Mouse (Mus musculus) stomach, postnatal 0 days (tissue): Measurements from ENCODE around the gene Pkp2.

Experiments used
- CTCF ChIP-seq: IDR thresholded peaks from 2 replicates; pipeline ENCODE4 v1.5.1; 2016; ENCODE audit warnings: antibody characterized with exemption, low read depth, mild to moderate bottlenecking, moderate library complexity
- EP300 ChIP-seq: optimal IDR thresholded peaks from 2 replicates; pipeline ENCODE3; 2016; ENCODE audit warnings: antibody characterized with exemption

DNA sequence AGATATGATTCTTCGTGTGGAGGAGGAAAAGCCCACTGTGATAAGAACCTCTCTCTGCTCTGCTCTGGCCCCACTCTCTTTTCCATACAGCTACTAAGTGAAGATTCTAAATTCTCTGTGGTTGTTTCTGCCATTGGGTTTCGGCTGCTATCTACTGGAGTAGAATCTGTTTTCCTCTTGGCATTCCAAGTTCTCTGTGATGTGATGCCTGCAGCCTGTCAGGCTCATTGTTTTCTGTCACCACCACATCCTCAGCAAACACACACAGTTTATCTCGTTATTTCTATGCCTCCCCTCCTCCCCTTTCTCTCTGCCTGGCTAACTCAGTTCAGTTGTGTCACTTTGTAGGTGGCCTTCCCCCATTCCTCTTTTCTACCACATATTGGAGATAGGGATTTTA is 6.7 kb downstream of the Pkp2 start:
- TF ChIP-seq CTCF, result no peak
- TF ChIP-seq EP300, result no peak
